Mouse (Mus musculus) lung, postnatal 0 days (tissue): ENCODE results near the gene Mrps7. TPM values are rescaled to one million over a fixed set of nuclear protein-coding genes. Genes with fewer than 3 reads are reported as not detected.

Experiments
- ATAC-seq: fragments of 200-750 bp; cut with Nextera tagmentation; 2 replicates; pipeline ENCODE4 v1.8.0; 2017; ENCODE audit warnings: moderate library complexity
- DNase-seq: peaks from one replicate; pipeline ENCODE4 v3.0.0-alpha.2; 2016; ENCODE audit warnings: low spot score
- H3K27ac ChIP-seq: fragments of 300-500 bp; sonication (generic); 2 replicates; pipeline ENCODE4 v1.5.1; 2014; ENCODE audit warnings: antibody characterized with exemption, mild to moderate bottlenecking, low read length, mixed read lengths
- H3K27me3 ChIP-seq: fragments of 300-500 bp; sonication (generic); replicated peaks from 2 replicates; pipeline ENCODE4 v1.6.1; 2014; ENCODE audit warnings: low read length, mixed read lengths; ENCODE audit not compliant: insufficient read depth
- H3K36me3 ChIP-seq: fragments of 300-500 bp; sonication (generic); 2 replicates; pipeline ENCODE4 v1.6.1; 2014; ENCODE audit warnings: low read length, mixed read lengths; ENCODE audit not compliant: insufficient read depth
- H3K4me1 ChIP-seq: fragments of 300-500 bp; sonication (generic); 2 replicates; pipeline ENCODE4 v1.6.1; 2014; ENCODE audit warnings: antibody characterized with exemption, low read depth, low read length, mixed read lengths; ENCODE audit not compliant: insufficient read depth
- H3K4me2 ChIP-seq: fragments of 300-500 bp; sonication (generic); replicated peaks from 2 replicates; pipeline ENCODE4 v1.6.1; 2014; ENCODE audit warnings: low read depth, mild to moderate bottlenecking, low read length, moderate library complexity, mixed read lengths
- H3K4me3 ChIP-seq: fragments of 300-500 bp; sonication (generic); 2 replicates; pipeline ENCODE4 v1.5.1; 2014; ENCODE audit warnings: low read depth, low read length
- H3K9ac ChIP-seq: fragments of 300-500 bp; sonication (generic); replicated peaks from 2 replicates; pipeline ENCODE4 v1.6.1; 2014; ENCODE audit warnings: low read depth, mild to moderate bottlenecking
- H3K9me3 ChIP-seq: fragments of 300-500 bp; sonication (generic); 2 replicates; pipeline ENCODE4 v1.6.1; 2016; ENCODE audit warnings: low read length, mixed read lengths
- CTCF ChIP-seq: IDR thresholded peaks from 2 replicates; pipeline ENCODE4 v1.5.1; 2016; ENCODE audit warnings: antibody characterized with exemption, mild to moderate bottlenecking
- EP300 ChIP-seq: IDR thresholded peaks from 2 replicates; pipeline ENCODE4 v1.6.1; 2016; ENCODE audit warnings: antibody characterized with exemption, mild to moderate bottlenecking, control low read depth
- WGBS: fragments of 180-500 bp; shearing (Covaris S2); extraction: QIAGEN DNeasy Blood & Tissue Kit; methylation state at CpG from one replicate; pipeline ENCODE4 v1.1.7; 2014; 5-methylcytosine and 5-hydroxymethylcytosine counted together
- polyA plus RNA-seq: library from polyadenylated mRNA; unstranded; fragments of >200 nt; fragmentation: Nextera tagmentation; extraction: Ambion mirVana; gene quantifications from 2 replicates; pipeline ENCODE4 v1.2.1, GENCODE M21; 2015

Mrps7 gene
- polyA plus RNA-seq, 1 experiment from 2014 or later: 47.4 TPM

DNA sequence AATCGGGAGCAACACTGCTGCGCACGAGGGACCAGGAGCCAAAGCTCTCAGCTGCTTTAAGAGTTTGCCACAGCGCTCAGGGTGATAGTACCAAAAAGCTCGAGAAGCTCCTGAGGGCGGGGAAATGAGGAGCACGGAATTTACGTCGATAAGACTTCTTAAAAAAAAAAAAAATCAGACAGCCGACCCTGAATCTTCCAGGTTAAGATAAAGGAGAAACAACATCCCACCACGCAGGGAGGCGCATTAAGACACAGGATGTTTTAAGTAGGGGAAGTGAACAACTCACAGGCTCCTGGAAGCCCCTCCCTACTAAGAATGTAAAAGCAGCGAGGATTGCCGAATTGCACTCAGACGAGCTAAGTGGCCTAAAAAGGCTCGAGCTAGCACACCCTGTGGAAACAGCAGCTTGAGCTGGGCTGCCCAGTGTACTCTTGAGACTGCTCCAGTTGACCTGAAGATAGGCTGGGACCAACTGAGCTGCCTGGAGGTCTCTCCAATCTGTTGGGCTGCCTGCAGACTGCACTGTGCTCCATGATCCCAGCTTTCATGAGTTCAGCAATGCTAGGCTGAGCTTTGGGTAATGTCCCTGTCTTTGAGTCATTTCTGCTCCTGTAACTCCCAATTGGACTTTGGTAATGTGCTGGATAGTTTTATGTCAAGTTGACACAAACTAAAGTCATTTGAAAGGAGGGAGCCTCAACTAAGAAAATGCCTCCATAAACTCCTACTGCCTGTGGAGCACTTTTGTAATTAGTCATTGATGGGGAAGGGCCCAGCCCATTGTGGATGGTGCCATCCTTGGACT is 9.6 kb downstream of the Mrps7 start:
- Histone ChIP-seq H3K4me2 (peak overlapping the region; percentile 81), H3K4me1 (peaks cover 14% of the 10 kb centered on the region), H3K27me3 (no peaks in the 10 kb centered on the region), H3K27ac (peak overlapping the region; percentile 99), H3K36me3 (no peaks in the 10 kb centered on the region), H3K4me3 (peak overlapping the region; percentile 84), H3K9ac (peak overlapping the region; percentile 91), H3K9me3 (no peaks in the 10 kb centered on the region)
- no peak for TF ChIP-seq EP300
- ATAC-seq (peak; percentile 57), DNase-seq (peak; percentile 86)
- under 1% methylated on average over 16 of the region's 16 CpGs for WGBS

DNA sequence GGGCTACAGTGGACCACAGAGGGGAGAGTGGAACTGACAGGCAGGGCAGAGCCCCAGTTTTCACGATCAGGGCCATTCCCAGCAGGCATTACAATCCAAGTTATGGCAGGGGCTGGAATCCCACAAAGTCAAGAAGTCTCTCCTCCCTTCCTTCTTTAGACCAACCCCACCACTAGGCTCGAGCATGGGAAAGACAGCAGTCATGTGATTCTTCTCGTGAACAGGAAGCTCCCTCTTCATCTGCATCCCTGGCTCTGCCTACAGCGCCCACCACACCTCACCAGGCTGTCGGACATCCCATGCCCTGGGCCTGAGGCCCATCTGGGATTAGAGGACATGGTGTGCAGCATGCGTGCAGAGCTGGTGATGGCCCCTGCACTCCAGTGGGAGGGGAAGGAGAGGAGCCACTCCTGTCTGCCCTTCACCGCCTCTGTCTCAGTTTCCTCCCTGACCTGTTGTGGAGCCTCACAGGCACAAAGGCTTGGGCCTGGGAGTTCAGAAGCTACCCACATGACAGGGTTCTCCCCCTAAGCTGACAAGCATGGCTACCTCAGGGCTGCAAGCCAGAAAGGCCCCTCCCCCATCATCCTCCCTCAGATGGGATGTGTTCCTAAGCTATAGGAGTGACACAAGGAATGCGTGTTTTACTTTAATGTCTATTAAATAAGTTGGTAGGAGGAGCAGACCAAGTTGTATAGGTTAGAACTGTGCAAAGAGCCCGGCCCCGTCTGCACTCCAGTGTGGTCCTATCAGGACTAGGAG is 10.8 kb downstream of the Mrps7 start:
- H3K4me3 ChIP-seq: no peak overlapping the region
- peaks cover 14% of the 10 kb centered on the region for H3K4me1 ChIP-seq
- no peak overlapping the region for H3K9ac ChIP-seq
- no peak for ATAC-seq
- DNase-seq: no peak
- H3K36me3 ChIP-seq: no peaks in the 10 kb centered on the region
- no peaks in the 10 kb centered on the region for H3K27me3 ChIP-seq
- H3K27ac ChIP-seq: no peak overlapping the region
- no peak overlapping the region for H3K4me2 ChIP-seq
- H3K9me3 ChIP-seq: no peaks in the 10 kb centered on the region
- TF ChIP-seq CTCF (no peak), EP300 (no peak)
- 86% methylated on average over 10 of the region's 10 CpGs for WGBS

DNA sequence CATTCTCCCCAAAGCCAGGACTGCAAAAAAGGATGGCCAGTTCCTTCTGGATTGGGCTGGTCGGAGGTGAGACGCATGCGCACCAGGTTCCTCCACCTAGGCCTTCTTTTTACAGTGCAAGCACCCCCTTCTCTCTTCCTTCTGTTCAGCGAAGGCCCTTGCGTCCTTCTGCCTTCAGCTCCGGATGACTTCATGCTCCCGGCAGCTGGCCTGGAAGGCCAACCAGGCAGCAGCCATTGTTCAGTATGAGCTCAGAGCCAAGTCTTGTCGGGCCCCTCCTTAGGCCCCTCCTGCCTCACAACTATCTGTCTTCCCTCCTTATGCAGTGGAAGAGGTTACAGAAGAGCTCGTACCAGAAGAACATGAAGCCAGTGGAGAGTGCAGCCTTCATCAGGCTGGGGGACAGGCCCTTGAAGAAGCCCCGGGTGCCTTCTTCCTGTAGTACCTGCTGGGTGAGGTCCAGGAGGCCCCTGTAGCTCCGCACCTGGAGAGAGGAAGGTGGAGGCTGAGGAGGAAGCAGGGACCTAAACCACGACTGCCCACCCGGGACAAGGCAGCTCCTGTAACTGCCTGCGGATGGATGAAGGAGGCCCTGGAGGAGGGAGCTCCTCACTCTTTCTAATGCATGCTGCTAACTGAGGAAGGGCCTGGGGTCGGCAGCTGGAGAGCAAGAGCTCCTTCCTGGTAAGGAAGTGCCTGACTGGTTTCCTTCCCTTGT is 11.5 kb downstream of the Mrps7 start:
- Histone ChIP-seq H3K4me1 (peaks cover 14% of the 10 kb centered on the region), H3K4me3 (no peak overlapping the region), H3K9me3 (no peaks in the 10 kb centered on the region), H3K4me2 (no peak overlapping the region), H3K36me3 (0 out of 2 replicates have a peak, but pooled peaks cover 3% of the 10 kb centered on the region), H3K27me3 (no peaks in the 10 kb centered on the region), H3K9ac (no peak overlapping the region), H3K27ac (no peak overlapping the region)
- no peak for TF ChIP-seq EP300
- no peak for TF ChIP-seq CTCF
- 76% methylated on average over 15 of the region's 15 CpGs for WGBS
- DNase-seq: no peak
- ATAC-seq: no peak

DNA sequence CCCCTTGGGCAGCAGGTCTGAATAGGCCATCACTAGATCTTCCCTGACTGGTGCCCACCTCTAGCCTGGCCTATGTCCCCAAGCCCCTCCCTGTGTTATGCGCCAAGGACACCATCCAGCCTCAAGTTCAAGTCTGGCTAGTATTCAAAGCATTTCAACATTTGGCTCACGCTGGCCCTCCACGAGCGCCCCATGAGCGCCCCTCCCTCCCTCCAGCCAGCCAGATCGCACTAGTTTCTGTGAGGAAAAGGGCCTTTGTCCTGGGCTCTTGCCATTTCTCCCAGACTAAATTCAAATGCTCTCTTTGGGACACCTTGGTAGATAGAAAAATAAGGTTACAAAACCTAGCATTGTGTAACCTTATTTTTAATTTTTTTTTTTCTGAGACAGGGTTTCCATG is 12.2 kb downstream of the Mrps7 start:
- ATAC-seq: no peak
- no peak overlapping the region for H3K9ac ChIP-seq
- H3K9me3 ChIP-seq: no peaks in the 10 kb centered on the region
- WGBS: 87% methylated on average over 6 of the region's 6 CpGs
- 0 out of 2 replicates have a peak, but pooled peaks cover 10% of the 10 kb centered on the region for H3K36me3 ChIP-seq
- H3K4me3 ChIP-seq: no peak overlapping the region
- DNase-seq: no peak
- H3K4me2 ChIP-seq: no peak overlapping the region
- H3K27ac ChIP-seq: no peak overlapping the region
- peaks cover 14% of the 10 kb centered on the region for H3K4me1 ChIP-seq
- TF ChIP-seq CTCF: no peak
- no peaks in the 10 kb centered on the region for H3K27me3 ChIP-seq

DNA sequence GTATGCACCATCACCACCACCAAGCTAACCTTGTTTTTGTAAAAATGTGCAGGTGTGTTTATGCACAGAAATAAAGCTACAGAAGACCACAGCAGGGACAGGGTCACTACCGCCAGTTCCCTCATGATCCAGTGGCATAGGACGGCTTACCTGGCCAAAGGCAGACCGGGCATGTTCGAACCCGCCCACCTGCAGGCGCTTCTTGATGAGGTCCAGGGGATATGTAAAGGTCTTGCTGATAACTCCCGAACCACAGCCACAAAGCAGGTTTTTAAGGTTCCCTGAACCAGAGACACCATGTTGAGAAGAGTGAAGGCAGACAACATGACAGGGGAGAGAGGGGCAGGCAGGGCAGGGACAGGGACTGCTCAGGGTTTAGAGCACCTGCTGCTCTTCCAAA is 12.6 kb downstream of the Mrps7 start:
- ATAC-seq: no peak

DNA sequence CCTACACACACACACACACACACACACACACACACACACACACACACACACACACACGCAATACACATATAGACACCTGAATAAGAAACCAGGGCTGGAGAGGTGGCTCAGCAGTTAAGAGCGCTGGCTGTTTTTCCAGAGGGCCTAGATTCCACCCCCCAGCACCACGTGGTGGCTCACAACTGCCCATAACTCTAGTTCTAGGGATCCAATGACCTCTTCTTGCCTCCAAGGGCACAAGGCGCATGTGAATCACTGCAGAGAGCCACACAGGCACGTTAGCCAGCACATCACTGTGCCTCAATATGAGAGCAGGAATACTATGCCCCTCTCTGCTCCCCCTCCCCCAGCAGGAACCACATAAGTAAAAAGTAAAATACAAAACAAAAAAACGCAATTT is 13.2 kb downstream of the Mrps7 start:
- H3K27ac ChIP-seq: no peak overlapping the region

More for the DNA sequence above, 12.6 kb downstream of the Mrps7 start:
- Histone ChIP-seq H3K4me2 (no peak overlapping the region), H3K9ac (no peak overlapping the region), H3K9me3 (no peaks in the 10 kb centered on the region), H3K36me3 (0 out of 2 replicates have a peak, but pooled peaks cover 10% of the 10 kb centered on the region), H3K4me1 (peaks cover 12% of the 10 kb centered on the region), H3K27ac (no peak overlapping the region), H3K27me3 (no peaks in the 10 kb centered on the region), H3K4me3 (no peak overlapping the region)
- no peak for DNase-seq
- WGBS: 93% methylated on average over 7 of the region's 7 CpGs
- TF ChIP-seq EP300 (no peak), CTCF (no peak)

More for the DNA sequence above, 13.2 kb downstream of the Mrps7 start:
- WGBS: 79% methylated on average over 5 of the region's 6 CpGs
- Histone ChIP-seq H3K27me3 (no peaks in the 10 kb centered on the region), H3K9me3 (no peaks in the 10 kb centered on the region), H3K4me1 (peaks cover 7% of the 10 kb centered on the region), H3K4me3 (no peak overlapping the region), H3K36me3 (0 out of 2 replicates have a peak, but pooled peaks cover 10% of the 10 kb centered on the region), H3K4me2 (no peak overlapping the region), H3K9ac (no peak overlapping the region)
- ATAC-seq (no peak), DNase-seq (no peak)
- TF ChIP-seq EP300 (no peak), CTCF (no peak)
